Mouse (Mus musculus) ovary, postnatal 10 days (tissue): ENCODE data around the gene Gm17349.
"Not testable (repeated sequence)": the region's sequence is repeated elsewhere in the genome, so short reads cannot be mapped to it uniquely, and the experiment has no call there.

ENCODE experiments used
- DNase-seq: peaks from one replicate; pipeline ENCODE4 v3.0.0; 2022; ENCODE audit warnings: low spot score

The Gm17349 gene

DNA sequence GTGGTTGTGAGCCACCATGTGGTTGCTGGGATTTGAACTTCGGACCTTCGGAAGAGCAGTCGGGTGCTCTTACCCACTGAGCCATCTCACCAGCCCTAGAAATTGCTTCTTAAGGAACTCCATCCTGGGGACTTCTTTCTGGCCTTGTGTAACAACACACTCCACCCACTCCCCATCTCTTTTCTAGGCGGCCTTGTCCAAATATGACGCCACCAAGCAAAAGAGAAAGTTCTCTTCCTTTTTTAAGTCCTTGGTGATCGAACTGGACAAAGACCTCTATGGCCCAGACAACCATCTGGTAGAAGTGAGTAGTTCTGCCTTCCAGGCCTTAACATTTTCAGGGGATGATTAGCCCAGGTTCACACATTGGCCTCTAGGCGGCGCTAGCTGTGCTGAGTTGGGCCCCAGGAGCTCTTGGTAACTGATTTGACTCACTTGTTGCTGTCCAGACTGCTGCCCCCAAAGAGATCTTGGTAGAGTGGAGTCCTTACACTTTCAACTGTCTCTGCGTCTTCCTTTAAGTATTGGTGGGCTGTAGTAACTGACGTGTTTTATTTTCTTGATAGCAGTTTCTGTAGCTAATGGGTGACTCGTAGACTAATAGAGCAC lies at the start of gene Gm17349:
Gene Gm17349 (minus strand): TSS at position 51 of the 609 bp plus-strand sequence.
- DNase-seq: no peak

DNA sequence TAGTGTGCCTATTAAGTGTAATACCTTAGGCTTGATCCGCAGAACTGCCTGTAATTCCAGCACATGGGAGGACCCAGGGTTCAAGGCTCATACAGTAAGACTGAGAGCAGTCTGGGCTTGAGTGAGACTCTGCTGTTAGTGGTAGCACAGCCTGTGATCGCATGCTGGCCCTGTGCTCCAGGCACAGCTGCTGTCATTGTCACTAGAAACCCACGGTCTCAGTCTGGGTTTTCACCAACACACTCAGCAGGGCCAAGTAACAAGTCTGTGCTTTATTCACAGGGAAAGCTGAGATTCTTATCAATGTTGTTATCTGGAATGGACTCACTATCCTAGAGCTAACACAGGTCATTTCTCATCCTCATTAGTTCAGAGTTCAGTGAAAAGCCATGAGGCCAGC lies 48.9 kb upstream of the Gm17349 start:
- no peak for DNase-seq

DNA sequence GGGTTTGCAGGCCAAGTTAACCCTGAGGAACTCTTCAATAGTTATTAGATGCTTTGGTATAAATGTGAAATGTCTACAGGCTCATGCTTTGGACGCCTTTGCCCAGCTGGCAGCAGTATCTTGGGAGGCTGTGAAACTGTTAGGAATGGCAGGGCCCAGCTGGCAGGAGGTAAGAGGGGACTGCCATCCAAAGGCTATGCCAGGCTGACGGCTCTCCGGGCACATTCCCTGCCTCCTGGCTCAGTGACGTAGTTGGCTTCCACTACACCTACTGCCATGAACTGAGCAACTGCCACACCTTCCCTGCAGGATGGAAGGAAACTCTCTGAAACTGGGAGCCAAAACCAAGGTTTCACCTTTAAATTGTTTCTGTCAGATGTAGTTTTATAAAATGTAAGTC lies 34.9 kb upstream of the Gm17349 start:
- no peak for DNase-seq

DNA sequence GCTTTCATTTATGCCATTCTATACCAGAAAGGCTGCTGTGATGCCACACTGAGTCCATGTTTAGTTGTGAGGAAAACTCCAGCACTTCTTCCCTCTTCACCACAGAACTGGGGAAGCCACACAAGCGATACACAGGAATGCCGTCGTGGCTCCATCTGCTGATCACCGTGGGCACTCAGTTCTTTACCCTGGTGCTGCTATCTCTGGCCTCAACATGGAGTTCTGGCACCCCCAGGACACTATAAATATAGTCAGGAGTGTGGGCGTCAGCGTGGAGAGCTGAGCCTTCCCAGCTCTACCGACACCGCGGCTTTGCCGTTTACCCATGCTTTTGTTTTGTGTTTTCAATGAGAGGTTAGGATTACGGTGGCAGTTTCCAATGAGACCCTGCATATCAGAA lies 31.4 kb upstream of the Gm17349 start:
- DNase-seq: no peak

DNA sequence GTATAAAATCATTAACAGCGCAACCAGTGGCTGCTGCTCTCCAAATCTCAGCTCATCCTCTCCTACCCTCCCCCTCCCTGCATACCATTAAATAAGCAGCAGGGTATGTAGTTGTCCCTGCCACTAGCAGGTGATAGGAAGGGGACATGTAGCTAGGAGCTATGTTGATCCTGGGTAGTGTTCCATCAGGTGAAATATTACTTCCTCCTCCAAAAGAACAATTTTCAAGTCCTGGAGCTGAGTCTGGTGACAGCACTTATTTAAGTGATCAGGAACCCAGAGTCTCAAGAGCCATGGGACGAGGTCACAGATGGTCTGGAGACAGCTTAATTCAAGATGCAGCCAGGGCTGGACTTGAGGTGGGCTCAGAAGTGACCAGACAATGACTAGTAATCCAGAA lies 30.3 kb upstream of the Gm17349 start:
- peak; percentile 100 for DNase-seq

DNA sequence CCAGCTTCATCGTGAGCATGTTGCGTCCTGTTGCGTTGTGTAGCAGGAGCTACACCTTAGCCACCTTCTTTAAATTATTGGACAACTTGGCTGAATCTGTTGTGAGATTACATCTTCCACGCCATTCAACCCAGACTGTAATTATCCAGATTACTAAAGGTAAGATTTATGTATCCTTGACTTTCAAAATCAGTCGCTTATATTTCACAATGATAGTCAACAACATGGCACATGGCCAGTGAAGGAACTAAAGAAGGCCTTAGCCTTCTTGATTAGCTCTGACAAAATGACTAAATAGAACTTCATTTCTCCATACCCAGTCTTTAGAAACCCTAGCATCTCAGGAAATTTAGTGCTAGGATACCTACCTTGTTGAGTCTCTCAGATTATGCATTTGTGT lies 27.9 kb upstream of the Gm17349 start:
- DNase-seq: no peak

DNA sequence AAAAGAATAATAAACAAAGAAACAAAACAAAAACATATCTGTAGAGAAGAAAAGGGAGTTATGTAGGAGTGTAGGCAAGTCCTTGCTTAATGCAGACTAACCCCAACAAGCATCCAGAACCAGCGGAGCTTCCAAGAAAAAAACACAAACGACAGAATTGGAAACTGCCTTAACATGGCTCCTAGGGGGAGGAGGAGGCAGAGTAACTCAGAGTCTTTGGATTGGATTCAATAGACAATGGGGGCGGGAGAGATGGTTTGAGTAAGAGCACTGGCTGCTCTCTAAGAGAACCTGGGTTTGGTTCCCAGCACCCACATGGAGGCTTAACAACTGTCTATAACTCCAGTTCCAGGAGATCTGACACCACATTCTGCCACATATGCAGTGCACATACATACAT lies 26.4 kb upstream of the Gm17349 start:
- no peak for DNase-seq

DNA sequence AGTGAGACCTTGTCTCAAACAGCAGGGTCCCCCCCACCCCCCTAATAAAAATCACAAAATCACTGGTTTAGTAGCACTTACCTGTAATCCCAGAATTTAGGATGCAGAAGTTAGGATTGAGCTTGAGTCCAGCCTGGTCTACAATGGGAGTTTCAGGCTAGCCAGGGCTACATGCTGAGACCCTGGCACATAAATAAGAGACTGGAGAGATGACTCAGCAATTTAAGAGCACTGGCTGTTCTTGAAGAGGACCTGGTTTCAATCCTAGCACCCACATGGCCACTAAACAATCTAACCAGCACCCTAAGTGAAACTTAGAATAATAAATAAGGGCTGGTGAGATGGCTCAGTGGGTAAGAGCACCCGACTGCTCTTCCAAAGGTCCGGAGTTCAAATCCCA lies 25.9 kb upstream of the Gm17349 start:
- no peak for DNase-seq

DNA sequence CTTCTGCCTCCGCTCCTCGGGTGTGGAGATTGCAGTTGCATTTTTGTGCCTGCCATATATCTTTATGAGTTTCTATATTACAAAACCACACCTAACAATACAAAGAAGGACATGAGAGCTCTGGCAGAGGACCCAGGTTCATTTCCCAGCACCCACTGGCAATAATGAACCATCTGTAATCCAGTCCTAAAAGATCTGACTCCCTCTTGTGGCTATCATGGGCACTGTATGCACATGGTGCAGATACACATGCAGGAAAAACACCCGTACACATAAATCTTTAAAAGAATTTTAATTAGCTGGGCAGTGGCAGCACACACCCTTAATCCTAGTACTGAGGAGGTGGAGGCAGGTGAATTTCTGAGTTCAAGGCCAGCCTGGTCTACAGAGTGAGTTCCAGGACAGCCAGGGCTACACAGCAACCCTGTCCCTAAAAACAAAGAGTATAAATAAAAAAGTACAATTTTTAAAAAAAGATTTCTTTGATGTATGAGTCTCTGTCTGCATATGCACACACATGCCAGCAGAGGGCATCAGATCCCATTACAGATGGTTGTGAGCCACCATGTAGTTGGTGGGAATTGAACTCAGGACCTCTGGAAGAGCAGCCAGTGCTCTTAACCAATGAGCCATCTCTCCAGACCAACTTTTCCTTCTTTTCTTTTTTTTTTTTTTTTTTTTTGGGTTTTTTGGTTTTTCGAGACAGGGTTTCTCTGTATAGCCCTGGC lies 23.9 kb upstream of the Gm17349 start:
- DNase-seq: no peak

DNA sequence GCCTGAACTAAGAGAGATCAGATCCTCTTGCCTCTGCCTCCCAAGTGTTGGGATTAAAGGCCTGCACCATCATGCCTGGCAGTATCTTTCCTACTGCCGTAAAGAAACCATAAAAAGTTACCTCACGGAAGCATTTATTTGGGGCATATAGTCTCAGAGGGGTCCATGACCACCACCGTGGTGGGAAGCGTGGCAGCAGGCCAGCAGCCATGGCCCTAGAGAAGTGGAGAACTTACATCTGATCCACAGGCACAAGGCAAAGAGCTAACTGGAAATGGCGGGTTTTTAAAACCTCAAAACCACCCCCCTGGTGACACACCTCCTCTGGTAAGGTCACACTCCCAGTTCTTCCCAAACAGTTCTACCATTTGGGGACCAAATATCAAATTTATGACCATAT lies 22.9 kb upstream of the Gm17349 start:
- DNase-seq: no peak

DNA sequence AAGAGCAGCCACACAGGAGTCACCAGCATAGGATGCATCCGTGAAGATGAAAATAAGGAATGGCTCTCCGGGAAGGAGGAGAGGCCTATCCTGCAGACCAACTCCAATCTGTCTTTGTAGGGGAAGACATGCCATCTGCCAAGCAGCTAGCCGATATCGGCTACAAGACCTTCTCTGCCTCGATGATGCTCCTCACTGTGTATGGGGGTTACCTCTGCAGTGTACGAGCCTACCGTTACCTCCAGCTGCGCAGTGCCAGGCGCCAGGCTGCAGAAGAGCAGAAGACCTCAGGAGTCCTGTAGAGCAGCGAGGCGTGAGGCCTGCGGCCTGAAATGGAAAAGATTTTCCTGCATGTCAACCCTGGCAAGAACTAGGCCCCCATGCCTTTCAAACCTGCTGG lies 22.2 kb upstream of the Gm17349 start:
- DNase-seq: no peak

DNA sequence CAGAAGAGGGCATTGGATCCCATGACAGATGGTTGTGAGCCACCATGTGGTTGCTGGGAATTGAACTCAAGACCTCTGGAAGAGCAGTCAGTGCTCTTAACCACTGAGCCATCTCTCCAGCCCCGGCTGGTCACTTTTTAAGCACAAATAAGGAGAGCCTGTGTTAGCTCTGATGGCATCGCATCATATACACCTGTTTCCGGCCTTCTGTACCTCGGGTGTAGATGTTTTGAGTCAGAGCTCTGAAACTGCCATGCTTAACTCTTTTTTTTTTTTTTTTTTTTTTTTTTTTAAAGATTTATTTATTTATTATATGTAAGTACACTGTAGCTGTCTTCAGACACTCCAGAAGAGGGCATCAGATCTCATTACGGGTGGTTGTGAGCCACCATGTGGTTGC lies 21.7 kb upstream of the Gm17349 start:
- DNase-seq: not testable (repeated sequence)

DNA sequence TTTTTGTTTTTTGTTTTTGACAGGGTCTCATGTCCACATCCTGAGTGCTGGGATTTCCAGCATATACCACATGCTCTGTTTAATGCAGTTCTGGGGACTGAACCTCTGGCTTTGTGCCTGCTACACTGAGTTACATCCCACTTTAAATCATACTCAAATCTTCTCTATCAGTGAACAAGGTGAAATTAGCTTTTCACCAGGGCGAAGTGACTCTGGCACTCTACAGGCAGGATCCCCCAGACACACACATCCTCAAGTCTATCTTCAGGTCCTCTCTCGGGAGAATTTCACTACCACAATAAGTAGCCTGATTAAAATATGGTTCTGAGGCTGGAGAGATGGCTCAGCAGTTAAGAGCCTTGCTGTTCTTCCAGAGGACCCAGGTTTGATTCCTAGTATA lies 21.3 kb upstream of the Gm17349 start:
- DNase-seq: no peak

DNA sequence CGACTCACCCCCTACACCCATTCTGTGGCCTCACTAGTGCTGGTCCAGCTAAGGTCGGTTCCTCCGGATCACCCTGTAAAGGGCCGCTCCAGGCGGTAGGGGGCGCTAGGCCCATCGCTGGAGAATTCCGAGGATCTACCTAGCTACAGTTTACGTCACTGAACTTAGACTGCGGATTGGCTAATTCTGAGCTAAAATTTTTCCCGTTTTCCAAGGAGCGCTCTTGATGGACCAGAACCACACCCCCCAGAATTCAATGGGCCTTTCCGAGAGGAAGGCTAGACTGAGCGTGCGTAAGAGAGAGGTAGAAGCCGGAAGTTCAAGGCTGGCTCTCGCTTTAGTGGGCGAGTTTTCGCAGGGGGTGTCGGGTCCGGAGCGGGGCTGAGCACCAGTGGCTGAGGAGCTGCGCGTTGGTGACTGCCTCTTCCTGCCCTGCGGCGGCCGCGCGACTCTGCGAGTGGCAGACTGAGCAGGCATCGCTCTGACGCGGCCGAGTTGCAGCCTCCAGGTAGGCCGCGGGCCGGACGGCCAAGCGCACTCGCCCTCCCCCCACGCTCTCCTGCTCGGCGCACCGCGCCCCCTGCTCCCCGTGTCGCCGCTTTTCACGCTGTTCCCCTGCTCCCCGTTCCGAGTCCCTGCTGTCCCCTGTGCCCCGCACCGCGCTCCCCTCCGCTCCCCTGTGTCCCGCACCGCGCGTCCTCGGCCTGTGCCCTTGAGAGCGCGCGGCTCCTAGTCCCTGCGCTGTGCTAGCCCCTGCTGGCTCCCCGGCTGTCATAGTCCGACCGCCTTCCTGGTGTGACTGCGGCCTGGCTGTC lies 20.3 kb upstream of the Gm17349 start, which contains the start of gene Cox14:
Gene Cox14 (plus strand): TSS at position 278 of the 815 bp plus-strand sequence.
- peak; percentile 87 for DNase-seq

DNA sequence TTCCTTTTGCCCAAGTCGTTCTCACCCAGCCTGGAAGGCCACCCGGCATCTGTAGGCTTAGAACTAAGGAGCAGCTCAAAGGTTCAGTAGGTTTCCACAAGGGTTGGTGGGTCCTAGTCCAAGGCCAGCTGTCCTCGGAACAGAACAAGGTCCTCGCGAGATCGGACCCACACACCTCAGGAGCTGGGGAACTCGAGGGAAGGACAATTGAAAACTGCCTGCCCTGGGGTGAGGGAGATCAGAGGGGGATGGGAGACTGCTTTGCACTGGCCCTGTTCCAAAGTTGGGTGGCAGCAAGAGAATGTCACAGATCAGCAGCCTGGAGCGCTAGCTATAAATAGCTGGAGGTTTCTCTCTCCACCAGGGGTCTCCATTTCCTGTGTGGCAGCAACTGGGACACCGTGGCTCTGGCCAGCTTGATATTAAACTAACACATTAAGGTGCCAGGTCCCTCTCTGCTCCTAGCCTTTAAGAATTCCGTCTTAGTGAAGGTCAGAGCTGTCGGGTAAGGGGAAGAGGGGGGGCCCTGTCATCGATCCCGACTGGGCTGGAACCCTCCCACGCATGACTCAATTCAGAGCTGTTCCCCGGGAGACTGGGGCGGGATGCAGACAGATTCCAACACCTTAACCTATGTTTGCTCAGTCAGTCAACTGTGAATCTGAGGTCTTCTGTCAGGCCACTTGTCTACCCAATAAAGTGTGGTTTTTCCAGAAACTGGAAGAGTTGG lies 19.2 kb upstream of the Gm17349 start:
- DNase-seq: peak; percentile 49

DNA sequence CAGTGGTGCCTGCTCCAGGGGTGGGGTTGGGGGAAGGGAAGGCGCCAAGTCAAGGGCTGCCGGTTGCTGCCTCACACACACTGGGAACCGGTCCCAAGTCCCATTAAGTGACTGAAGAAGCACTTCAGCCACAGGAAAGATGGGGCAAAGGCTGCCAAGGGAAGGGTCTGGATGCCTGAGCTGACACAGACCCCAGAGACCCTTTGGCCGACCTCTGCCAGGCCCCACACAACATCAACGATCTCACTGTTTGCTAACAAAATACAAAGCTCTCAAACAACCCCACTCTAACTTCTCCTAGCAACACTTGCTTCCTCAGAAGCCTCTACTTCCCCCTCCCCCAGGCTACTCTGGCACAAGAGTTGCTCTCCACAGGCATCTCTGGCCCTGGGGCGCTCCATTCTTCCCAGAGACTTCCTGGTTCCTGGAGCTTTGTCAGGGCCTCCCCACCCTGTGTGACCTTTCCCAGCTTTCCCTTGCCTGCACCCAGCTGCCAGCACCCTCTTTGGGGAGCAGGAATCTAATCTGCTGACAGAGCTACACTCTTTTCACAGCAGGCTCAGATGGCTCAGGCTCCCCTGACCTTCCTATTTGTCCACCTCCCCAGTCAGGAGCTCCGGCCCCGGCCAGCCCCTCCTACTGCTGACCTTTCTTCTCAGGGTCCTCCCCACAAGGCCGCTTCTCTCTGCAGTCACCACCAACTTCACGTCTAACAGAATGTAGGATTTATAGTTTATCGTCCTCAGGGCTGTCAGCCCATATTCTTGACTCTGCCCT lies 18.4 kb upstream of the Gm17349 start:
- no peak for DNase-seq

DNA sequence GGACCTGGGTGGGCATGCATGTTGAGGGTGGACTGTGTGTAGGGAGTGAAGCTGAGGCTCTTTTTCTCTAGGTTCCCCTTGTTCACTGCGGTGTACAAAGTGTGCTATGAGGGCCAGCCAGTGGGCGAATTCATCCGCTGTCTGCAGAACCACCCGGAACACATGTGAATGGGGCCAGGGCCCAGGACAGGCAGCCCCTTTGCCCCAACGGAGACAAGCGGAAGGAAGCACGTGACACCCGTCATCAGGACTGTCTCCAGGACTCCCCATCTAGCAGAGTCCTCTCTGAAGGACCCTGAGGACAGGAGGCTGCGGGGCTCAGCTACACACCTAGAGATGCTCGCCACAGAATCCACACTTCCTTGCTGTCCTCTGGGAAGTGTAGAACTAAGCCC lies 17.8 kb upstream of the Gm17349 start:
- DNase-seq: no peak

DNA sequence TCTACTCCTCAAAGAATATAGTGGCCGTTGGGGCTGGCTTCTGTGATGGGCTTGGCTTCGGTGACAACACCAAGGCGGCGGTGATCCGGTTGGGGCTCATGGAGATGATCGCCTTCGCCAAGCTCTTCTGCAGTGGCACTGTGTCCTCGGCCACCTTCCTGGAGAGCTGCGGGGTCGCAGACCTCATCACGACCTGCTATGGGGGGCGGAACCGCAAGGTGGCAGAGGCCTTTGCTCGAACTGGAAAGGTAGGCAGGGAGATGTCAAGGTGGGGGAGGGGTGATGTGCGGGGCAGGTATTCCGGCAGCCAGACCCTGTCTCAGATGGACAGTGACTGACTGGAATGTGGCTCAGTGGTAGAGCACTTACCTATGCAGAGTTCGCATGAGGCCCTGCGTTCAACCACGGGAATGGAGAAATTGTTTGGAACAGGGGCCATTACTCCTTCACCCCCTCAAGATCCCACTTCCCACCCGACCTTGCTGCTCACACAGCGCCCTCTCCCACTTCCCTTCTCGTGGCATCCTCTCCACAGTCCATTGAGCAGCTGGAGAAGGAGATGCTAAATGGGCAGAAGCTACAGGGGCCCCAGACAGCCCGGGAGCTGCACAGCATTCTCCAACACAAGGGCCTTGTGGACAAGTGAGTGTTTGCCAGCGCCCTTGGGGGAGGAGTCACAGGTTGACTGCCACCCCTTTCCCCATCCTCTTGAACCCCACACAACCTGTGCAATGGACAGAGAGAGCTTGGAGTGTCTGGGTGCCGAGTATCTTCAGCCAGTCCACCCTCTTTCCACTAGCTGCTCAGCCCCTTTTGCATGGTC lies 16.8 kb upstream of the Gm17349 start:
- DNase-seq: no peak

DNA sequence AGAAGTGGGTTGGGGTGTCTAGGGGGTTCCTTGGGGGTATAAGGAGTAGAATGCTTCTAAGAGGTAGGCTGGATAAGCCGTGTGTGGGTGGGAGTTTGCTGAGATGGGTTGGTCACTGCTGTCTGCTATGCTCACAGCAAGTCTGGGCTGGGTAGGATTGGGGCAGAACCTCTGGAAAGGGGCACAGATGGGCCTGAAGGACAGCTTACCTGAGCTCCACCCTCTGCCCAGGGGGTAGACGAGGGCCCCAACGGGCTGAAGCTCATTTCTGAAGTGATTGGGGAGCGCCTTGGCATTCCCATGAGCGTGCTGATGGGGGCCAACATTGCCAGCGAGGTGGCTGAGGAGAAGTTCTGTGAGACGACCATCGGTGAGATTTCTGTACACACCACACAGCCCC lies 14.6 kb upstream of the Gm17349 start:
- no peak for DNase-seq

DNA sequence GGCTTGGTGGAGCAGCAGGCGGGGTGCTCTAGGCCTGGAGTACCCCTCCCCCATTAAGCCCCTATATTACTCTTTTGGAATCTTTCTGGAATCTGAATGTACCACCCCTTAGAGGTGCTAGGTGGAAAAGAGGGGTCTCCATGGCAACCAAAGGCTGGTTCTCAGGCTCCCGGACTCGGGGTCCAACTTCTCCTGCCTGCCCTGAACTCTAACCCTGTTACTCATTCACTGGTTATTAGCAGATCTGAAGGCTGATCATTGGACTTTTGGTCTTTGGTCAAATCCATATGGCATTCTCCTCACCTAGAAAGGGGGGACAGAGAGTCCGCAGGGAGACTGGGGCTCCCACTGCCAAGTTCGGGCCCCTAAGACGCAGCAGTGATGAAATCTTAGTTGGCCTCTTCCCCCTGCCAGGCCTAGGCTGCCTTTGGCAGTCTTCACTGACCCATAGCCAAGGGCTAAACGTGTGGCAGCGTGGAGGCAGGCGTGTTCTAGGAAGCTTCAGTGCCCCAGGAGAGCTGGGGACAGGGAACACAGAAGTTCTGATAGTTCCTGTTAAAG lies 13.3 kb upstream of the Gm17349 start:
- no peak for DNase-seq
